Mouse (Mus musculus) kidney, adult 2 months (tissue): ENCODE measurements at regions not wholly inside any gene's neighbourhood (a gene's known extent, or its start where the extent isn't known, plus 50 kb on each side); places are given as distances from the start of the nearest gene placed in this dataset.

Source experiments
- CTCF ChIP-seq: fragments of 200-500 bp; conservative IDR thresholded peaks from 2 replicates; pipeline ENCODE4 v1.5.1; 2011; ENCODE audit warnings: low read depth, mild to moderate bottlenecking, control low read depth, low read length, moderate library complexity, mixed read lengths; ENCODE audit not compliant: insufficient read depth, insufficient read length
- POLR2A ChIP-seq: fragments of 200-500 bp; IDR thresholded peaks from one replicate; pipeline ENCODE4 v1.6.1; 2011; ENCODE audit warnings: low read depth, low read length, control low read depth

DNA sequence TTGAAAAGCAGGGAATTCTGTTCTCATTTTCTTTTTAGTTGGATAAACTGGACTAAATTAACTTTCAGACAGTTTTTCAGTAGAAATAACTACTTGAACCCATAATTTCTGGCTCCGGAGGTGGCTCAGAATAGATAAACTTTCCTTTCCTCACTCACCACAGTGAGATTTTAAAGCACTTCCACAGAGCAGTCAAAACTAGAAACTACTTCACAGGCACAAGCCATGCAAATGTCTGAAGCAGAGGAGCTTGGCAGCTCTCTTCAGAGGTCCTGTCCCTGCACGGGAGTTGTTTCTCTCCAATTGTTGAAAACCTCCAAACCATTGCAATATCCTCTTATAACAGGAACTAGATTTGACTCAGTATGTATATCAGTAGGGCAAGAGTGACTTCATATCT, 163.1 kb upstream of the Gk2 start:
- no peak for TF ChIP-seq CTCF
- TF ChIP-seq POLR2A = no peak
